Mouse (Mus musculus) neural tube, embryonic 15.5 days (tissue): Measurements from ENCODE around the gene Gm2381. TPM values are rescaled to one million over a fixed set of nuclear protein-coding genes. Genes with fewer than 3 reads are reported as not detected.
"Not testable (repeated sequence)": the region's sequence is repeated elsewhere in the genome, so short reads cannot be mapped to it uniquely, and the experiment has no call there.

Source experiments
- ATAC-seq: fragments of 200-750 bp; cut with Nextera tagmentation; 2 replicates; pipeline ENCODE4 v1.8.0; 2017; ENCODE audit warnings: mild to moderate bottlenecking, moderate TSS enrichment, moderate library complexity; ENCODE audit not compliant: low FRiP score
- H3K27ac ChIP-seq: fragments of 300-500 bp; sonication (generic); replicated peaks from 2 replicates; pipeline ENCODE4 v1.5.1; 2015; ENCODE audit warnings: mild to moderate bottlenecking, inconsistent platforms
- H3K27me3 ChIP-seq: fragments of 300-500 bp; sonication (generic); replicated peaks from 2 replicates; pipeline ENCODE4 v1.6.1; 2015; ENCODE audit warnings: inconsistent platforms
- H3K36me3 ChIP-seq: fragments of 300-500 bp; sonication (generic); 2 replicates; pipeline ENCODE4 v1.6.1; 2015; ENCODE audit warnings: inconsistent platforms
- H3K4me1 ChIP-seq: fragments of 300-500 bp; sonication (generic); 2 replicates; pipeline ENCODE4 v1.6.1; 2015; ENCODE audit warnings: inconsistent platforms
- H3K4me2 ChIP-seq: fragments of 300-500 bp; sonication (generic); 2 replicates; pipeline ENCODE4 v1.6.1; 2015; ENCODE audit warnings: inconsistent platforms, mild to moderate bottlenecking, moderate library complexity
- H3K4me3 ChIP-seq: fragments of 300-500 bp; sonication (generic); replicated peaks from 2 replicates; pipeline ENCODE4 v1.5.1; 2015; ENCODE audit warnings: mild to moderate bottlenecking, inconsistent platforms
- H3K9ac ChIP-seq: fragments of 300-500 bp; sonication (generic); replicated peaks from 2 replicates; pipeline ENCODE4 v1.6.1; 2015; ENCODE audit warnings: mild to moderate bottlenecking, inconsistent platforms
- H3K9me3 ChIP-seq: fragments of 300-500 bp; sonication (generic); replicated peaks from 2 replicates; pipeline ENCODE4 v1.6.1; 2016; ENCODE audit warnings: inconsistent platforms
- WGBS: fragments of 180-500 bp; shearing (Covaris S2); methylation state at CpG from one replicate; pipeline ENCODE4 v1.1.7; 2015; ENCODE audit warnings: mixed read lengths; 5-methylcytosine and 5-hydroxymethylcytosine counted together
- polyA plus RNA-seq: library from polyadenylated mRNA; unstranded; fragments of >200 nt; fragmentation: Nextera tagmentation; extraction: Ambion mirVana; gene quantifications from 2 replicates; pipeline ENCODE4 v1.2.1, GENCODE M21; 2015

Gene Gm2381
- not detected in 2 replicates for polyA plus RNA-seq

- H3K9me3 ChIP-seq, ATAC-seq, H3K27me3 ChIP-seq, H3K4me1 ChIP-seq, H3K9ac ChIP-seq, H3K4me3 ChIP-seq, H3K4me2 ChIP-seq, H3K36me3 ChIP-seq, H3K27ac ChIP-seq: not testable (repeated sequence)
- 87% methylated on average over 8 of the region's 8 CpGs for WGBS
Measured at GRCm38 (mm10) chr7:42866801-42867458, at the start of gene Gm2381. TSS of gene Gm2381 (minus strand) at chr7:42867234.

GRCm38 (mm10) chr7:42898067-42898466 lies 31.0 kb upstream of the Gm2381 start:
- ATAC-seq = not testable (repeated sequence)

GRCm38 (mm10) chr7:42878090-42878489 lies 11.1 kb upstream of the Gm2381 start:
- no peaks in the 10 kb centered on the region for H3K36me3 ChIP-seq
- H3K4me2 ChIP-seq = no peak overlapping the region
- peaks cover 9% of the 10 kb centered on the region; the same call in 1 of the 2 replicates for H3K9me3 ChIP-seq
- H3K9ac ChIP-seq = no peak overlapping the region
- H3K4me3 ChIP-seq = no peak overlapping the region
- ATAC-seq = no peak
- 41% methylated on average over 23 of the region's 23 CpGs for WGBS
- H3K27me3 ChIP-seq = no peaks in the 10 kb centered on the region
- H3K27ac ChIP-seq = no peak overlapping the region
- no peaks in the 10 kb centered on the region for H3K4me1 ChIP-seq

More at GRCm38 (mm10) chr7:42898067-42898466, 31.0 kb upstream of the Gm2381 start:
- H3K27ac ChIP-seq, H3K4me3 ChIP-seq, H3K4me1 ChIP-seq, H3K9ac ChIP-seq, H3K36me3 ChIP-seq, H3K4me2 ChIP-seq, H3K27me3 ChIP-seq: not testable (repeated sequence)
- 0 out of 2 replicates have a peak, but pooled peaks cover 11% of the 10 kb centered on the region for H3K9me3 ChIP-seq
- WGBS = 97% methylated on average over 2 of the region's 2 CpGs

GRCm38 (mm10) chr7:42838366-42838765 lies 28.7 kb downstream of the Gm2381 start:
- H3K4me2 ChIP-seq, ATAC-seq, H3K4me1 ChIP-seq, H3K36me3 ChIP-seq, H3K27ac ChIP-seq, H3K4me3 ChIP-seq, H3K9me3 ChIP-seq, H3K9ac ChIP-seq, H3K27me3 ChIP-seq: not testable (repeated sequence)

- Histone ChIP-seq H3K4me3 (no peak overlapping the region), H3K27me3 (no peaks in the 10 kb centered on the region), H3K9ac (no peak overlapping the region), H3K9me3 (peaks cover 11% of the 10 kb centered on the region; the same call in 1 of the 2 replicates), H3K27ac (no peak overlapping the region), H3K4me2 (no peak overlapping the region), H3K4me1 (no peaks in the 10 kb centered on the region), H3K36me3 (no peaks in the 10 kb centered on the region)
- no peak for ATAC-seq
- WGBS = 80% methylated on average over 3 of the region's 3 CpGs
Measured at GRCm38 (mm10) chr7:42832221-42832620, 34.8 kb downstream of the Gm2381 start.

GRCm38 (mm10) chr7:42793425-42793824 lies 73.6 kb downstream of the Gm2381 start, which contains the start of gene Vmn2r62:
TSS of gene Vmn2r62 (minus strand) at chr7:42793525.
- no CpG with 5 or more reads among the region's 1 CpGs for WGBS
- not testable (repeated sequence) for H3K4me2 ChIP-seq, H3K27me3 ChIP-seq, H3K9me3 ChIP-seq, H3K27ac ChIP-seq, ATAC-seq, H3K4me3 ChIP-seq, H3K36me3 ChIP-seq, H3K4me1 ChIP-seq, H3K9ac ChIP-seq

Other genes starting within 250 kb of the Gm2381 start
- gene Zfp976, start 224.6 kb downstream of the Gm2381 start, polyA plus RNA-seq = 2.5 and 2.6 TPM in 2 replicates
- 6.5 and 6.7 TPM in 2 replicates for gene Zfp975, start 174.5 kb downstream of the Gm2381 start, polyA plus RNA-seq
- not detected in 2 replicates for gene Gm17067, start 140.2 kb downstream of the Gm2381 start, polyA plus RNA-seq
- gene Vmn2r62, start 73.7 kb downstream of the Gm2381 start, polyA plus RNA-seq = not detected in 2 replicates
- gene Vmn2r63, start 66.6 kb upstream of the Gm2381 start, polyA plus RNA-seq = not detected in 2 replicates
- not detected in 2 replicates for gene Gm9268, start 151.5 kb upstream of the Gm2381 start, polyA plus RNA-seq
- gene Zfp936, start 247.0 kb upstream of the Gm2381 start, polyA plus RNA-seq = not detected in 2 replicates